ENCODE assay signal across 9 mouse cellular contexts in the genomic region with DNA sequence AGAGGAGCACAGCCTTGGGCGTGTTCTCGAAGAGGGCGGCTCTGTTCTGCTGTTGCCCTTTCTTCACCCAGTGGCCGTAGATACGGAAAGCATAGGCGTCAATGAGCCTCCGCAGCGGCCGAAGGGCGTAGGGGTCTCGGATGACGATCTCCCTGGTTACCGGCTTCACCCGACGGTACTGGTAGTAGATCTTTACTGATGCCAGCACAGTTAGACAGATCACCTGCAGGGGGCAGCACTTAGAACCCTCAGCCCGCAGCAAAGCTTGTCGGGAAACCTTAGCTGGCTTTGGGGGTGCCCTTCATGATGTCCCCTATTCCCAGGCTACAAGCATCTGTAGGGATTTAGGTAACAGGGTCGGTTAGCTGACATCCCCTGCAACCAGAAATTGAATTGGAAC. TPM values are rescaled to one million over a fixed set of nuclear protein-coding genes. Genes with fewer than 3 reads are reported as not detected.
DNase-seq lines count a peak whose midpoint lies in the region; ATAC-seq and TF ChIP-seq lines count a peak whose summit lies in the region.
"Had no signal": no experiment of that assay in that cellular context is flagged by ENCODE, and none has a peak within 500 bp of the region (broad histone marks: within the 10 kb centered on the region; RNA-seq: fewer than 3 reads in every experiment).

No protein-coding gene starts in this region.

- intact Hi-C loops in heart, postnatal 14 days (cut with DNase I): loop anchor here (2.0 kb wide), 1 partner anchor 14 kb away; no protein-coding TSS in a partner anchor

- H3K27me3 ChIP-seq in forebrain, embryonic 10.5 days (ENCODE audit: poor library complexity, severe bottlenecking): no peaks in the 10 kb centered on the region
- H3K27me3 ChIP-seq in forebrain, embryonic 15.5 days: no peaks in the 10 kb centered on the region
- peaks cover 4% of the 10 kb centered on the region; the same call in 1 of the 2 replicates for H3K27me3 ChIP-seq in G1E (ENCODE audit: insufficient read depth, low read length)
- no peaks in the 10 kb centered on the region for H3K27me3 ChIP-seq in embryonic facial prominence, embryonic 12.5 days
- H3K27me3 ChIP-seq in stomach, embryonic 16.5 days (ENCODE audit: control insufficient read depth, insufficient read depth, low read length): no peaks in the 10 kb centered on the region
- H3K27me3 ChIP-seq: limb, embryonic 15.5 days had no signal

- 15% methylated on average over 18 of the region's 18 CpGs for WGBS in forebrain, embryonic 10.5 days
- WGBS in forebrain, embryonic 15.5 days: 14% methylated on average over 18 of the region's 18 CpGs
- WGBS in embryonic facial prominence, embryonic 12.5 days: 10% methylated on average over 18 of the region's 18 CpGs
- 12% methylated on average over 18 of the region's 18 CpGs for WGBS in stomach, embryonic 16.5 days

- no peaks in the 10 kb centered on the region for H3K9me3 ChIP-seq in forebrain, embryonic 10.5 days
- H3K9me3 ChIP-seq in forebrain, embryonic 15.5 days: no peaks in the 10 kb centered on the region
- peaks cover 9% of the 10 kb centered on the region for H3K9me3 ChIP-seq in G1E (replicated peaks)
- H3K9me3 ChIP-seq in embryonic facial prominence, embryonic 12.5 days: no peaks in the 10 kb centered on the region
- H3K9me3 ChIP-seq in stomach, embryonic 16.5 days (replicated peaks; ENCODE audit: control insufficient read depth, low read length): no peaks in the 10 kb centered on the region; the same call in 1 of the 2 replicates
- H3K9me3 ChIP-seq: limb, embryonic 15.5 days had no signal

- H3K9ac ChIP-seq in forebrain, embryonic 15.5 days (replicated peaks): no peak overlapping the region
- H3K9ac ChIP-seq in embryonic facial prominence, embryonic 12.5 days: no peak overlapping the region
- 0 out of 2 replicates have a peak overlapping the region, but pooled peaks have one; percentile 4 for H3K9ac ChIP-seq in stomach, embryonic 16.5 days (ENCODE audit: low read length)
- H3K9ac ChIP-seq: limb, embryonic 15.5 days had no signal

- peaks cover 35% of the 10 kb centered on the region for H3K36me3 ChIP-seq in forebrain, embryonic 10.5 days (replicated peaks)
- peaks cover 25% of the 10 kb centered on the region for H3K36me3 ChIP-seq in forebrain, embryonic 15.5 days
- H3K36me3 ChIP-seq in G1E (replicated peaks): peaks cover 37% of the 10 kb centered on the region
- H3K36me3 ChIP-seq in embryonic facial prominence, embryonic 12.5 days: peaks cover 31% of the 10 kb centered on the region
- H3K36me3 ChIP-seq in stomach, embryonic 16.5 days (ENCODE audit: control insufficient read depth, insufficient read depth, low read length): peaks cover 16% of the 10 kb centered on the region

- H3K4me1 ChIP-seq in forebrain, embryonic 10.5 days: peaks cover 5% of the 10 kb centered on the region
- no peaks in the 10 kb centered on the region for H3K4me1 ChIP-seq in forebrain, embryonic 15.5 days
- no peaks in the 10 kb centered on the region; the same call in 1 of the 2 replicates for H3K4me1 ChIP-seq in G1E (ENCODE audit: insufficient read depth, low read depth, low read length)
- H3K4me1 ChIP-seq in embryonic facial prominence, embryonic 12.5 days: no peaks in the 10 kb centered on the region
- no peaks in the 10 kb centered on the region for H3K4me1 ChIP-seq in stomach, embryonic 16.5 days (ENCODE audit: control insufficient read depth, insufficient read depth, low read length)

- TF ChIP-seq CTCF in G1E (IDR thresholded peaks at IDR 0.05; ENCODE audit: low read depth, low read length): peak; percentile 26; the same call in 1 of the 2 replicates

- H3K4me2 ChIP-seq in forebrain, embryonic 15.5 days (replicated peaks): no peak overlapping the region
- H3K4me2 ChIP-seq in embryonic facial prominence, embryonic 12.5 days (replicated peaks): peak overlapping the region; percentile 18
- H3K4me2 ChIP-seq in stomach, embryonic 16.5 days (ENCODE audit: low read depth, low read length): peak overlapping the region; percentile 39; the same call in 1 of the 2 replicates
- H3K4me2 ChIP-seq: limb, embryonic 15.5 days had no signal

- peak; percentile 26 for DNase-seq in forebrain, embryonic 10.5 days (ENCODE audit: extremely low spot score, low spot score)
- no peak for DNase-seq in G1E (ENCODE audit: low spot score)
- DNase-seq in heart, postnatal 14 days: peak; percentile 51 to 58
- DNase-seq in layer of hippocampus, postnatal 14 days (ENCODE audit: low spot score in 2 of 2): peak; percentile 52 to 56
- DNase-seq in lung, postnatal 36 days: peak; percentile 56

- H3K4me3 ChIP-seq in forebrain, embryonic 10.5 days: peak overlapping the region; percentile 18; the same call in 1 of the 2 replicates
- H3K4me3 ChIP-seq in forebrain, embryonic 15.5 days: no peak overlapping the region
- H3K4me3 ChIP-seq in G1E (ENCODE audit: low read depth, low read length): no peak overlapping the region
- H3K4me3 ChIP-seq in embryonic facial prominence, embryonic 12.5 days: no peak overlapping the region
- no peak overlapping the region for H3K4me3 ChIP-seq in stomach, embryonic 16.5 days (replicated peaks; ENCODE audit: low read length)
- H3K4me3 ChIP-seq: limb, embryonic 15.5 days had no signal

- no peak overlapping the region for H3K27ac ChIP-seq in forebrain, embryonic 10.5 days
- no peak overlapping the region for H3K27ac ChIP-seq in forebrain, embryonic 15.5 days (replicated peaks)
- no peak overlapping the region for H3K27ac ChIP-seq in embryonic facial prominence, embryonic 12.5 days
- no peak overlapping the region for H3K27ac ChIP-seq in stomach, embryonic 16.5 days (ENCODE audit: low read length)
- H3K27ac ChIP-seq: limb, embryonic 15.5 days had no signal

- no peak for ATAC-seq in forebrain, embryonic 15.5 days (replicated peaks)
- ATAC-seq in G1E (ENCODE audit: extremely low read depth, insufficient number of reproducible peaks, low FRiP score, poor library complexity, severe bottlenecking): no peak
- no peak for ATAC-seq in embryonic facial prominence, embryonic 12.5 days (ENCODE audit: insufficient number of reproducible peaks, insufficient read depth, low FRiP score, low TSS enrichment)
- no peak for ATAC-seq in stomach, embryonic 16.5 days (ENCODE audit: insufficient read depth, low FRiP score)

RNA-seq across cellular contexts. Expression of a gene that starts 17.7 kb away (rescaled TPM):
- polyA plus RNA-seq in forebrain, embryonic 10.5 days (2016; fragmentation: Nextera tagmentation; extraction: Ambion mirVana): 42.2 and 46.3 TPM in 2 replicates
- polyA plus RNA-seq in forebrain, embryonic 15.5 days (2015; fragmentation: Nextera tagmentation; extraction: Ambion mirVana): 25.4 and 27.0 TPM in 2 replicates
- total RNA-seq in G1E (2014; fragmentation: Nextera tagmentation): 9.6 and 12.7 TPM in 2 replicates
- total RNA-seq in G1E (2017): 15.7 and 20.9 TPM in 2 replicates
- polyA plus RNA-seq in G1E (2012): 23.5 and 25.0 TPM in 2 replicates
- polyA plus RNA-seq in embryonic facial prominence, embryonic 12.5 days (2016; fragmentation: Nextera tagmentation; extraction: Ambion mirVana): 84.3 and 88.4 TPM in 2 replicates
- total RNA-seq in heart, postnatal 14 days (2021): 10 to 100 TPM; 12.9 to 15.9 TPM
- 10 to 100 TPM; 18.8 to 19.3 TPM for total RNA-seq in layer of hippocampus, postnatal 14 days (2021)
- polyA plus RNA-seq in stomach, embryonic 16.5 days (2015; fragmentation: Nextera tagmentation; extraction: Ambion mirVana): 43.4 and 47.0 TPM in 2 replicates

RNA-seq across cellular contexts. Expression of a gene that starts 22.8 kb away (rescaled TPM):
- polyA plus RNA-seq in forebrain, embryonic 10.5 days (2016; fragmentation: Nextera tagmentation; extraction: Ambion mirVana): 1,073 and 1,078 TPM in 2 replicates
- 895 and 945 TPM in 2 replicates for polyA plus RNA-seq in forebrain, embryonic 15.5 days (2015; fragmentation: Nextera tagmentation; extraction: Ambion mirVana)
- 69.4 and 78.3 TPM in 2 replicates for total RNA-seq in G1E (2014; fragmentation: Nextera tagmentation)
- total RNA-seq in G1E (2017): 342 and 377 TPM in 2 replicates
- polyA plus RNA-seq in G1E (2012): 586 and 747 TPM in 2 replicates
- polyA plus RNA-seq in embryonic facial prominence, embryonic 12.5 days (2016; fragmentation: Nextera tagmentation; extraction: Ambion mirVana): 862 and 908 TPM in 2 replicates
- total RNA-seq in heart, postnatal 14 days (2021): 100 to 1,000 TPM; 947 to 975 TPM
- total RNA-seq in layer of hippocampus, postnatal 14 days (2021): 100 to 1,000 TPM; 412 to 435 TPM
- 800 and 813 TPM in 2 replicates for polyA plus RNA-seq in stomach, embryonic 16.5 days (2015; fragmentation: Nextera tagmentation; extraction: Ambion mirVana)

RNA-seq across cellular contexts. Expression of a gene that starts 31.1 kb away (rescaled TPM):
- polyA plus RNA-seq in forebrain, embryonic 10.5 days (2016; fragmentation: Nextera tagmentation; extraction: Ambion mirVana): 5.6 and 5.8 TPM in 2 replicates
- polyA plus RNA-seq in forebrain, embryonic 15.5 days (2015; fragmentation: Nextera tagmentation; extraction: Ambion mirVana): 16.3 and 17.2 TPM in 2 replicates
- 5.2 and 6.9 TPM in 2 replicates for total RNA-seq in G1E (2014; fragmentation: Nextera tagmentation)
- total RNA-seq in G1E (2017): 0.99 and 1.4 TPM in 2 replicates
- polyA plus RNA-seq in G1E (2012): 0.67 and 1.3 TPM in 2 replicates
- 11.5 and 12.3 TPM in 2 replicates for polyA plus RNA-seq in embryonic facial prominence, embryonic 12.5 days (2016; fragmentation: Nextera tagmentation; extraction: Ambion mirVana)
- total RNA-seq in heart, postnatal 14 days (2021): under 1 TPM; 0.60 to 0.68 TPM
- total RNA-seq in layer of hippocampus, postnatal 14 days (2021): 1 to 10 TPM; 4.2 to 4.6 TPM
- 2.4 and 3.7 TPM in 2 replicates for polyA plus RNA-seq in stomach, embryonic 16.5 days (2015; fragmentation: Nextera tagmentation; extraction: Ambion mirVana)

RNA-seq across cellular contexts. Expression of a gene that starts 33.9 kb away (rescaled TPM):
- 0.15 and 0.26 TPM in 2 replicates for polyA plus RNA-seq in forebrain, embryonic 10.5 days (2016; fragmentation: Nextera tagmentation; extraction: Ambion mirVana)
- polyA plus RNA-seq in forebrain, embryonic 15.5 days (2015; fragmentation: Nextera tagmentation; extraction: Ambion mirVana): 0.45 and 0.50 TPM in 2 replicates
- total RNA-seq in G1E (2014; fragmentation: Nextera tagmentation): not detected in 2 replicates
- 0.33 and 0.46 TPM in 2 replicates for total RNA-seq in G1E (2017)
- 0.03 TPM in 1 of 2 replicates, not detected in the other for polyA plus RNA-seq in G1E (2012)
- polyA plus RNA-seq in embryonic facial prominence, embryonic 12.5 days (2016; fragmentation: Nextera tagmentation; extraction: Ambion mirVana): 0.14 and 0.24 TPM in 2 replicates
- 10 to 100 TPM in 1 of 2 experiments, 1 to 10 TPM in 1; 8.5 to 15.3 TPM for total RNA-seq in heart, postnatal 14 days (2021)
- total RNA-seq in layer of hippocampus, postnatal 14 days (2021): 10 to 100 TPM; 19.7 to 20.3 TPM
- 0.11 and 0.41 TPM in 2 replicates for polyA plus RNA-seq in stomach, embryonic 16.5 days (2015; fragmentation: Nextera tagmentation; extraction: Ambion mirVana)

RNA-seq across cellular contexts. Expression of a gene that starts 43.9 kb away (rescaled TPM):
- 3.3 and 4.9 TPM in 2 replicates for polyA plus RNA-seq in forebrain, embryonic 10.5 days (2016; fragmentation: Nextera tagmentation; extraction: Ambion mirVana)
- 3.9 and 6.0 TPM in 2 replicates for polyA plus RNA-seq in forebrain, embryonic 15.5 days (2015; fragmentation: Nextera tagmentation; extraction: Ambion mirVana)
- 4.0 and 11.2 TPM in 2 replicates for total RNA-seq in G1E (2014; fragmentation: Nextera tagmentation)
- total RNA-seq in G1E (2017): 4.0 and 8.7 TPM in 2 replicates
- polyA plus RNA-seq in G1E (2012): 1.2 TPM in 2 replicates
- 4.2 and 4.5 TPM in 2 replicates for polyA plus RNA-seq in embryonic facial prominence, embryonic 12.5 days (2016; fragmentation: Nextera tagmentation; extraction: Ambion mirVana)
- total RNA-seq in heart, postnatal 14 days (2021): under 1 TPM; 0.57 to 0.83 TPM
- total RNA-seq in layer of hippocampus, postnatal 14 days (2021): 1 to 10 TPM; 2.1 to 2.4 TPM
- 2.7 and 2.9 TPM in 2 replicates for polyA plus RNA-seq in stomach, embryonic 16.5 days (2015; fragmentation: Nextera tagmentation; extraction: Ambion mirVana)
